Mouse (Mus musculus): ENCODE measurements around the gene Ptger2. TPM values are rescaled to one million over a fixed set of nuclear protein-coding genes. Genes with fewer than 3 reads are reported as not detected.
"Not testable (repeated sequence)": the region's sequence is repeated elsewhere in the genome, so short reads cannot be mapped to it uniquely, and the experiment has no call there.

Ptger2 gene
- polyA plus RNA-seq (2014; fragmentation: Nextera tagmentation; extraction: Ambion mirVana), result 0.04 and 0.43 TPM in 2 replicates

GRCm38 (mm10) chr14:44987674-44988355 lies at the start of gene Ptger2:
Gene Ptger2 (plus strand): TSS chr14:44988195.
- not testable (repeated sequence) for ATAC-seq (replicated peaks; ENCODE audit: low FRiP score); H3K27me3 ChIP-seq (replicated peaks; ENCODE audit: control insufficient read depth, insufficient read depth, low read length); H3K9ac ChIP-seq (ENCODE audit: low read depth, low read length); H3K27ac ChIP-seq (ENCODE audit: low read depth, low read length); H3K9me3 ChIP-seq (ENCODE audit: control insufficient read depth, low read length); H3K4me1 ChIP-seq (replicated peaks; ENCODE audit: control insufficient read depth, insufficient read depth, low read length); H3K36me3 ChIP-seq (ENCODE audit: control insufficient read depth, insufficient read depth, low read length); DNase-seq (ENCODE audit: low spot score)
- Histone ChIP-seq H3K4me2 (peak within 1 kb of the TSS; percentile 84), H3K4me3 (ENCODE audit: low read depth, low read length) (peak within 1 kb of the TSS; percentile 48)
- 59% methylated on average over 5 of the region's 6 CpGs for WGBS

- no peak overlapping the region for H3K4me3 ChIP-seq (ENCODE audit: low read depth, low read length)
- H3K4me2 ChIP-seq, result no peak overlapping the region
- H3K9ac ChIP-seq (ENCODE audit: low read depth, low read length), result no peak overlapping the region
- H3K27me3 ChIP-seq (replicated peaks; ENCODE audit: control insufficient read depth, insufficient read depth, low read length), result no peaks in the 10 kb centered on the region
- WGBS, result 94% methylated on average over 1 of the region's 1 CpGs
- no peaks in the 10 kb centered on the region for H3K4me1 ChIP-seq (replicated peaks; ENCODE audit: control insufficient read depth, insufficient read depth, low read length)
- H3K36me3 ChIP-seq (ENCODE audit: control insufficient read depth, insufficient read depth, low read length), result no peaks in the 10 kb centered on the region
- DNase-seq (ENCODE audit: low spot score), result no peak
- no peaks in the 10 kb centered on the region for H3K9me3 ChIP-seq (ENCODE audit: control insufficient read depth, low read length)
- no peak for ATAC-seq (replicated peaks; ENCODE audit: low FRiP score)
- no peak overlapping the region for H3K27ac ChIP-seq (ENCODE audit: low read depth, low read length)
Measured at GRCm38 (mm10) chr14:44960746-44961145, 27.2 kb upstream of the Ptger2 start.

- not testable (repeated sequence) for H3K4me2 ChIP-seq; H3K9me3 ChIP-seq (ENCODE audit: control insufficient read depth, low read length); H3K27ac ChIP-seq (ENCODE audit: low read depth, low read length); H3K4me1 ChIP-seq (replicated peaks; ENCODE audit: control insufficient read depth, insufficient read depth, low read length); H3K36me3 ChIP-seq (ENCODE audit: control insufficient read depth, insufficient read depth, low read length); H3K4me3 ChIP-seq (ENCODE audit: low read depth, low read length); H3K27me3 ChIP-seq (replicated peaks; ENCODE audit: control insufficient read depth, insufficient read depth, low read length); DNase-seq (ENCODE audit: low spot score); H3K9ac ChIP-seq (ENCODE audit: low read depth, low read length); ATAC-seq (replicated peaks; ENCODE audit: low FRiP score)
- WGBS, result 4% methylated on average over 4 of the region's 4 CpGs
Measured at GRCm38 (mm10) chr14:44977278-44977677, 10.7 kb upstream of the Ptger2 start.

GRCm38 (mm10) chr14:44979887-44980286 lies 8.1 kb upstream of the Ptger2 start:
- WGBS, result 29% methylated on average over 3 of the region's 3 CpGs
- DNase-seq (ENCODE audit: low spot score), result no peak
- no peak overlapping the region for H3K27ac ChIP-seq (ENCODE audit: low read depth, low read length)

GRCm38 (mm10) chr14:44981490-44981889 lies 6.5 kb upstream of the Ptger2 start:
- no peak overlapping the region for H3K9ac ChIP-seq (ENCODE audit: low read depth, low read length)
- no peaks in the 10 kb centered on the region for H3K36me3 ChIP-seq (ENCODE audit: control insufficient read depth, insufficient read depth, low read length)
- H3K27me3 ChIP-seq (replicated peaks; ENCODE audit: control insufficient read depth, insufficient read depth, low read length), result no peaks in the 10 kb centered on the region
- H3K4me1 ChIP-seq (replicated peaks; ENCODE audit: control insufficient read depth, insufficient read depth, low read length), result no peaks in the 10 kb centered on the region
- H3K4me2 ChIP-seq, result no peak overlapping the region
- no peak for ATAC-seq (replicated peaks; ENCODE audit: low FRiP score)
- DNase-seq (ENCODE audit: low spot score), result no peak
- H3K9me3 ChIP-seq (ENCODE audit: control insufficient read depth, low read length), result no peaks in the 10 kb centered on the region
- H3K27ac ChIP-seq (ENCODE audit: low read depth, low read length), result no peak overlapping the region
- WGBS, result 8% methylated on average over 4 of the region's 4 CpGs
- H3K4me3 ChIP-seq (ENCODE audit: low read depth, low read length), result no peak overlapping the region

More at GRCm38 (mm10) chr14:44979887-44980286, 8.1 kb upstream of the Ptger2 start:
- Histone ChIP-seq H3K36me3 (ENCODE audit: control insufficient read depth, insufficient read depth, low read length) (no peaks in the 10 kb centered on the region), H3K9me3 (ENCODE audit: control insufficient read depth, low read length) (no peaks in the 10 kb centered on the region), H3K4me2 (no peak overlapping the region), H3K4me1 (replicated peaks; ENCODE audit: control insufficient read depth, insufficient read depth, low read length) (no peaks in the 10 kb centered on the region), H3K9ac (ENCODE audit: low read depth, low read length) (no peak overlapping the region), H3K27me3 (replicated peaks; ENCODE audit: control insufficient read depth, insufficient read depth, low read length) (no peaks in the 10 kb centered on the region), H3K4me3 (ENCODE audit: low read depth, low read length) (no peak overlapping the region)
- ATAC-seq (replicated peaks; ENCODE audit: low FRiP score), result no peak

GRCm38 (mm10) chr14:44984106-44984505 lies 3.9 kb upstream of the Ptger2 start:
- no peak overlapping the region for H3K4me2 ChIP-seq
- no peaks in the 10 kb centered on the region for H3K9me3 ChIP-seq (ENCODE audit: control insufficient read depth, low read length)
- no peak for DNase-seq (ENCODE audit: low spot score)
- ATAC-seq (replicated peaks; ENCODE audit: low FRiP score), result no peak
- H3K4me1 ChIP-seq (replicated peaks; ENCODE audit: control insufficient read depth, insufficient read depth, low read length), result 0 out of 2 replicates have a peak, but pooled peaks cover 2% of the 10 kb centered on the region
- no peak overlapping the region for H3K9ac ChIP-seq (ENCODE audit: low read depth, low read length)
- H3K27ac ChIP-seq (ENCODE audit: low read depth, low read length), result no peak overlapping the region
- H3K4me3 ChIP-seq (ENCODE audit: low read depth, low read length), result no peak overlapping the region
- 40% methylated on average over 9 of the region's 9 CpGs for WGBS
- no peaks in the 10 kb centered on the region for H3K36me3 ChIP-seq (ENCODE audit: control insufficient read depth, insufficient read depth, low read length)
- H3K27me3 ChIP-seq (replicated peaks; ENCODE audit: control insufficient read depth, insufficient read depth, low read length), result peaks cover 3% of the 10 kb centered on the region

- peaks cover 2% of the 10 kb centered on the region; the same call in 1 of the 2 replicates for H3K4me1 ChIP-seq (replicated peaks; ENCODE audit: control insufficient read depth, insufficient read depth, low read length)
- no peaks in the 10 kb centered on the region for H3K9me3 ChIP-seq (ENCODE audit: control insufficient read depth, low read length)
- H3K9ac ChIP-seq (ENCODE audit: low read depth, low read length), result no peak overlapping the region
- H3K27ac ChIP-seq (ENCODE audit: low read depth, low read length), result no peak overlapping the region
- peaks cover 7% of the 10 kb centered on the region for H3K27me3 ChIP-seq (replicated peaks; ENCODE audit: control insufficient read depth, insufficient read depth, low read length)
- no peaks in the 10 kb centered on the region for H3K36me3 ChIP-seq (ENCODE audit: control insufficient read depth, insufficient read depth, low read length)
- no peak overlapping the region for H3K4me3 ChIP-seq (ENCODE audit: low read depth, low read length)
- no peak for ATAC-seq (replicated peaks; ENCODE audit: low FRiP score)
- DNase-seq (ENCODE audit: low spot score), result no peak
- no peak overlapping the region for H3K4me2 ChIP-seq
Measured at GRCm38 (mm10) chr14:44986248-44986647, 1.7 kb upstream of the Ptger2 start.

- H3K27ac ChIP-seq (ENCODE audit: low read depth, low read length), result no peak overlapping the region
- peak; percentile 53 for DNase-seq (ENCODE audit: low spot score)
Measured at GRCm38 (mm10) chr14:44988456-44989016, 541 bp downstream of the Ptger2 start.

More at GRCm38 (mm10) chr14:44988456-44989016, 541 bp downstream of the Ptger2 start:
- H3K4me1 ChIP-seq (replicated peaks; ENCODE audit: control insufficient read depth, insufficient read depth, low read length), result peaks cover 2% of the 10 kb centered on the region; the same call in 1 of the 2 replicates
- no peaks in the 10 kb centered on the region for H3K36me3 ChIP-seq (ENCODE audit: control insufficient read depth, insufficient read depth, low read length)
- H3K9me3 ChIP-seq (ENCODE audit: control insufficient read depth, low read length), result no peaks in the 10 kb centered on the region
- peak overlapping the region; percentile 84 for H3K4me2 ChIP-seq
- WGBS, result 4% methylated on average over 14 of the region's 14 CpGs
- peak; percentile 62 for ATAC-seq (replicated peaks; ENCODE audit: low FRiP score)
- H3K27me3 ChIP-seq (replicated peaks; ENCODE audit: control insufficient read depth, insufficient read depth, low read length), result peaks cover 7% of the 10 kb centered on the region
- peak overlapping the region; percentile 48 for H3K4me3 ChIP-seq (ENCODE audit: low read depth, low read length)
- no peak overlapping the region for H3K9ac ChIP-seq (ENCODE audit: low read depth, low read length)
